In genomic region chr1:62327743-62328142, GRCm38 (mm10) we compare ENCODE assay signal across 23 mouse cellular contexts.
DNase-seq lines count a peak whose midpoint lies in the region; ATAC-seq and TF ChIP-seq lines count a peak whose summit lies in the region.
"Had no signal": no experiment of that assay in that cellular context is flagged by ENCODE, and none has a peak within 500 bp of the region (broad histone marks: within the 10 kb centered on the region; RNA-seq: fewer than 3 reads in every experiment).

No protein-coding gene starts in this region.

- no peak for TF ChIP-seq RAD21 in CH12.LX (IDR thresholded peaks at IDR 0.05; ENCODE audit: low read depth, low read length)

- H3K4me2 ChIP-seq in lung, embryonic 16.5 days (ENCODE audit: low read depth, low read length): no peak overlapping the region
- no peak overlapping the region for H3K4me2 ChIP-seq in lung, postnatal 0 days (replicated peaks; ENCODE audit: low read depth, low read length)
- no peak overlapping the region; the same call in 1 of the 2 replicates for H3K4me2 ChIP-seq in CH12.LX (ENCODE audit: insufficient read depth, low read depth, poor library complexity, severe bottlenecking)
- no peak overlapping the region for H3K4me2 ChIP-seq in liver, embryonic 11.5 days

- no peaks in the 10 kb centered on the region for H3K27me3 ChIP-seq in lung, embryonic 16.5 days (ENCODE audit: control insufficient read depth, insufficient read depth, low read depth, low read length)
- H3K27me3 ChIP-seq in lung, postnatal 0 days (replicated peaks; ENCODE audit: insufficient read depth, low read length): no peaks in the 10 kb centered on the region
- H3K27me3 ChIP-seq in CH12.LX (replicated peaks): no peaks in the 10 kb centered on the region
- H3K27me3 ChIP-seq in liver, embryonic 11.5 days (replicated peaks; ENCODE audit: control insufficient read depth, insufficient read depth, low read length): no peaks in the 10 kb centered on the region
- H3K27me3 ChIP-seq: Patski had no signal

- no peak overlapping the region for H3K9ac ChIP-seq in lung, embryonic 16.5 days (ENCODE audit: low read length)
- H3K9ac ChIP-seq in lung, postnatal 0 days (replicated peaks; ENCODE audit: low read depth): no peak overlapping the region
- no peak overlapping the region for H3K9ac ChIP-seq in CH12.LX (ENCODE audit: insufficient read depth, low read depth)
- H3K9ac ChIP-seq in liver, embryonic 11.5 days (ENCODE audit: low read depth, low read length): no peak overlapping the region

- no peaks in the 10 kb centered on the region for H3K36me3 ChIP-seq in lung, embryonic 16.5 days (ENCODE audit: control insufficient read depth, insufficient read depth, low read length)
- no peaks in the 10 kb centered on the region for H3K36me3 ChIP-seq in lung, postnatal 0 days (ENCODE audit: insufficient read depth, low read length)
- no peaks in the 10 kb centered on the region for H3K36me3 ChIP-seq in CH12.LX (replicated peaks in 1 of 2; ENCODE audit: control insufficient read depth in 1 of 2, insufficient read depth in 1 of 2, low read length in 1 of 2)
- no peaks in the 10 kb centered on the region for H3K36me3 ChIP-seq in liver, embryonic 11.5 days (ENCODE audit: control insufficient read depth, insufficient read depth, low read length)
- H3K36me3 ChIP-seq: G1E had no signal

- TF ChIP-seq CTCF in lung, postnatal 0 days (IDR thresholded peaks at IDR 0.05): no peak
- no peak for TF ChIP-seq CTCF in lung, adult 2 months (IDR thresholded peaks at IDR 0.05; ENCODE audit: insufficient read depth, low read length)
- TF ChIP-seq CTCF in CH12.LX (conservative IDR thresholded peaks at IDR 0.05 in 1 of 2, IDR thresholded peaks at IDR 0.05 in 1 of 2; ENCODE audit: low read depth in 2 of 2, low read length in 2 of 2): no peak

- no peak overlapping the region for H3K4me3 ChIP-seq in lung, embryonic 16.5 days (ENCODE audit: low read length)
- H3K4me3 ChIP-seq in lung, postnatal 0 days (ENCODE audit: low read depth, low read length): no peak overlapping the region
- H3K4me3 ChIP-seq in lung, adult 2 months (replicated peaks; ENCODE audit: extremely low read depth, low read depth, low read length): no peak overlapping the region
- no peak overlapping the region for H3K4me3 ChIP-seq in CH12.LX (replicated peaks in 1 of 3; ENCODE audit: low read depth in 2 of 3, low read length in 2 of 3, poor library complexity in 1 of 3)
- no peak overlapping the region for H3K4me3 ChIP-seq in brown adipose tissue, adult 24 weeks (ENCODE audit: insufficient read depth, low read depth, low read length)
- no peak overlapping the region for H3K4me3 ChIP-seq in liver, embryonic 11.5 days (ENCODE audit: low read depth, low read length)

- dilution Hi-C loops in CH12.LX (cut with MboI; ENCODE audit: extremely low pct_ligation_motif_present, extremely low pct_unique_long_range_greater_than_20kb, low sequenced_read_pairs): no loop called here

- H3K79me2 ChIP-seq in CH12.LX (replicated peaks; ENCODE audit: control insufficient read depth, extremely low read depth, insufficient read depth, poor library complexity, severe bottlenecking): no peaks in the 10 kb centered on the region

- no peaks in the 10 kb centered on the region for H3K9me3 ChIP-seq in lung, embryonic 16.5 days (ENCODE audit: control insufficient read depth, low read length)
- no peaks in the 10 kb centered on the region for H3K9me3 ChIP-seq in lung, postnatal 0 days (ENCODE audit: low read length)
- H3K9me3 ChIP-seq in CH12.LX (replicated peaks; ENCODE audit: low read length): no peaks in the 10 kb centered on the region
- H3K9me3 ChIP-seq in liver, embryonic 11.5 days (ENCODE audit: control insufficient read depth, low read length): no peaks in the 10 kb centered on the region
- H3K9me3 ChIP-seq: G1E had no signal

- intact Hi-C loops in left cerebral cortex, postnatal 10 days (cut with DNase I): no loop called here

- peaks cover 8% of the 10 kb centered on the region; the same call in 1 of the 2 replicates for H3K4me1 ChIP-seq in lung, embryonic 16.5 days (replicated peaks; ENCODE audit: control insufficient read depth, insufficient read depth, low read length)
- no peaks in the 10 kb centered on the region for H3K4me1 ChIP-seq in lung, postnatal 0 days (ENCODE audit: insufficient read depth, low read depth, low read length)
- H3K4me1 ChIP-seq in lung, adult 2 months (ENCODE audit: control insufficient read depth, insufficient read depth, low read length): no peaks in the 10 kb centered on the region
- 0 out of 4 replicates have a peak, but pooled peaks cover 0 to 2% of the 10 kb centered on the region in 2 experiments for H3K4me1 ChIP-seq in CH12.LX (ENCODE audit: control insufficient read depth in 1 of 2, insufficient read depth in 2 of 2)
- peaks cover 5% of the 10 kb centered on the region; the same call in 1 of the 2 replicates for H3K4me1 ChIP-seq in brown adipose tissue, adult 24 weeks (ENCODE audit: control insufficient read depth, insufficient read depth, insufficient read length, low read length)
- H3K4me1 ChIP-seq in liver, embryonic 11.5 days (replicated peaks; ENCODE audit: control insufficient read depth, insufficient read depth, low read length): no peaks in the 10 kb centered on the region

- no peak for TF ChIP-seq EP300 in lung, postnatal 0 days (IDR thresholded peaks at IDR 0.05)
- no peak for TF ChIP-seq EP300 in CH12.LX (IDR thresholded peaks at IDR 0.05; ENCODE audit: low read length)

- H3K27ac ChIP-seq in lung, embryonic 16.5 days (ENCODE audit: low read length): no peak overlapping the region
- H3K27ac ChIP-seq in lung, postnatal 0 days (ENCODE audit: low read length): no peak overlapping the region
- H3K27ac ChIP-seq in CH12.LX (ENCODE audit: insufficient read depth, low read depth): no peak overlapping the region
- peak overlapping the region; percentile 29; the same call in 1 of the 2 replicates for H3K27ac ChIP-seq in brown adipose tissue, adult 24 weeks (replicated peaks; ENCODE audit: low read depth, low read length)
- no peak overlapping the region for H3K27ac ChIP-seq in liver, embryonic 11.5 days (ENCODE audit: low read depth, low read length)

- in situ Hi-C loops in CH12.LX (cut with MboI; ENCODE audit: low pct_ligation_motif_present, low pct_unique_long_range_greater_than_20kb, low sequenced_read_pairs): no loop called here

- no peak for TF ChIP-seq POLR2A in lung, adult 2 months (IDR thresholded peaks at IDR 0.05; ENCODE audit: borderline replicate concordance, extremely low read depth, low read depth, low read length)
- TF ChIP-seq POLR2A in CH12.LX (IDR thresholded peaks at IDR 0.05; ENCODE audit: low read depth, low read length): no peak

- 65% methylated on average over 5 of the region's 5 CpGs for WGBS in lung, embryonic 16.5 days
- WGBS in lung, postnatal 0 days: 68% methylated on average over 5 of the region's 5 CpGs
- 78% methylated on average over 5 of the region's 5 CpGs for WGBS in lung, adult 2 months
- 81% methylated on average over 5 of the region's 5 CpGs for WGBS in liver, embryonic 11.5 days

- DNase-seq in lung, postnatal 14 days: no peak
- DNase-seq in lung, postnatal 0 days (ENCODE audit: low spot score): peak; percentile 15
- no peak for DNase-seq in lung, adult 2 months
- DNase-seq in CH12.LX (ENCODE audit: extremely low read depth): no peak
- DNase-seq in liver, embryonic 11.5 days (ENCODE audit: low spot score): no peak
- no peak for DNase-seq in left cerebral cortex, postnatal 10 days (ENCODE audit: extremely low spot score in 1 of 2, low spot score in 2 of 2)
- DNase-seq: adrenal gland, adult 2 months; adrenal gland, adult 8-10 months; adrenal gland, postnatal 10 days; adrenal gland, postnatal 14 days; adrenal gland, postnatal 25 days; adrenal gland, postnatal 36 days; B cell, adult 2 months; cerebellum, adult 11 months; cerebellum, adult 11-12 months; cerebellum, adult 18-20 months; cerebellum, adult 2 months had no signal

- ATAC-seq in lung, embryonic 16.5 days (ENCODE audit: low read depth): 0 out of 2 replicates have a peak, but pooled peaks have one; percentile 34
- ATAC-seq in lung, postnatal 0 days: no peak
- no peak for ATAC-seq in liver, embryonic 11.5 days (replicated peaks; ENCODE audit: low FRiP score)
- ATAC-seq: activated CD4-positive, CD25-positive, alpha-beta regulatory T cell, adult 4 months; CD4-positive, CD25-positive, alpha-beta regulatory T cell, adult 4 months; Patski had no signal

TF ChIP-seq in CH12.LX, 34 proteins besides CTCF, POLR2A, EP300 and RAD21 (continues in another document):
- TF ChIP-seq CHD2 (IDR thresholded peaks at IDR 0.05; ENCODE audit: low read length) (no peak), NELFE (IDR thresholded peaks at IDR 0.05; ENCODE audit: low read depth, low read length) (no peak), CHD1 (IDR thresholded peaks at IDR 0.05; ENCODE audit: low read depth, low read length) (no peak), TCF12 (IDR thresholded peaks at IDR 0.05; ENCODE audit: low read depth, low read length) (no peak), ZNF384 (IDR thresholded peaks at IDR 0.05; ENCODE audit: low read depth, low read length) (no peak), KAT2A (IDR thresholded peaks at IDR 0.05; ENCODE audit: insufficient replicate concordance, low read length) (no peak), MYC (IDR thresholded peaks at IDR 0.05; ENCODE audit: low read depth, low read length) (no peak), SIN3A (IDR thresholded peaks at IDR 0.05; ENCODE audit: low read length) (no peak), ELF1 (IDR thresholded peaks at IDR 0.05; ENCODE audit: low read depth, low read length) (no peak), BHLHE40 (IDR thresholded peaks at IDR 0.05; ENCODE audit: low read depth, low read length) (peak; percentile 63), TBP (conservative IDR thresholded peaks at IDR 0.05; ENCODE audit: low read depth, low read length) (no peak), POLR2AphosphoS2 (IDR thresholded peaks at IDR 0.05; ENCODE audit: low read depth, low read length) (no peak), ZKSCAN1 (IDR thresholded peaks at IDR 0.05; ENCODE audit: borderline replicate concordance, low read depth, low read length) (no peak), JUND (conservative IDR thresholded peaks at IDR 0.05; ENCODE audit: low read depth, low read length) (no peak), ZC3H11A (IDR thresholded peaks at IDR 0.05; ENCODE audit: low read depth, low read length) (no peak), USF2 (conservative IDR thresholded peaks at IDR 0.05; ENCODE audit: low read depth, low read length) (peak; percentile 60), HCFC1 (IDR thresholded peaks at IDR 0.05; ENCODE audit: low read depth, low read length) (no peak), MEF2A (IDR thresholded peaks at IDR 0.05; ENCODE audit: borderline replicate concordance, low read depth, low read length) (no peak), NRF1 (IDR thresholded peaks at IDR 0.05; ENCODE audit: low read depth, low read length) (no peak), MXI1 (IDR thresholded peaks at IDR 0.05; ENCODE audit: low read depth, low read length) (no peak), ETS1 (conservative IDR thresholded peaks at IDR 0.05; ENCODE audit: low read depth, low read length) (no peak), SMC3 (IDR thresholded peaks at IDR 0.05; ENCODE audit: low read depth, low read length) (no peak), USF1 (IDR thresholded peaks at IDR 0.05; ENCODE audit: low read depth, low read length) (peak; percentile 60)
